Mouse (Mus musculus): ENCODE measurements at regions not wholly inside any gene's neighbourhood (a gene's known extent, or its start where the extent isn't known, plus 50 kb on each side); places are given as distances from the start of the nearest gene placed in this dataset.

GRCm38 (mm10) chr17:45868539-45868938 is 134.9 kb upstream of the 1600014C23Rik start:
- DNase-seq (ENCODE audit: inconsistent age in 2 of 2, low spot score in 1 of 2), result no peak

- no peak for DNase-seq (ENCODE audit: inconsistent age in 2 of 2, low spot score in 1 of 2)
Measured at GRCm38 (mm10) chr17:45867727-45868126, 134.1 kb upstream of the 1600014C23Rik start.

GRCm38 (mm10) chr17:45866876-45867652 is 133.4 kb upstream of the 1600014C23Rik start:
- DNase-seq (ENCODE audit: inconsistent age in 2 of 2, low spot score in 1 of 2), result peak; percentile 54 to 69

- DNase-seq (ENCODE audit: inconsistent age in 2 of 2, low spot score in 1 of 2), result no peak
Measured at GRCm38 (mm10) chr17:45866346-45866745, 132.7 kb upstream of the 1600014C23Rik start.

GRCm38 (mm10) chr17:45865944-45866343 is 132.3 kb upstream of the 1600014C23Rik start:
- DNase-seq (ENCODE audit: inconsistent age in 2 of 2, low spot score in 1 of 2), result no peak

GRCm38 (mm10) chr17:45863471-45864205 is 130.0 kb upstream of the 1600014C23Rik start:
- peak in 1 of 2 experiments; percentile 32 for DNase-seq (ENCODE audit: inconsistent age in 2 of 2, low spot score in 1 of 2)

GRCm38 (mm10) chr17:45863031-45863430 is 129.4 kb upstream of the 1600014C23Rik start:
- no peak for DNase-seq (ENCODE audit: inconsistent age in 2 of 2, low spot score in 1 of 2)

- DNase-seq (ENCODE audit: inconsistent age in 2 of 2, low spot score in 1 of 2), result peak in 1 of 2 experiments; percentile 25
Measured at GRCm38 (mm10) chr17:45859441-45859840, 125.8 kb upstream of the 1600014C23Rik start.

- no peak for DNase-seq (ENCODE audit: inconsistent age in 2 of 2, low spot score in 1 of 2)
Measured at GRCm38 (mm10) chr17:45853931-45854653, 120.4 kb upstream of the 1600014C23Rik start.

GRCm38 (mm10) chr17:45852402-45852801 is 118.8 kb upstream of the 1600014C23Rik start:
- peak; percentile 87 to 90 for DNase-seq (ENCODE audit: inconsistent age in 2 of 2, low spot score in 1 of 2)

- DNase-seq (ENCODE audit: inconsistent age in 2 of 2, low spot score in 1 of 2), result peak; percentile 83 to 85
Measured at GRCm38 (mm10) chr17:45851723-45852396, 118.2 kb upstream of the 1600014C23Rik start.

GRCm38 (mm10) chr17:45850976-45851375 is 117.3 kb upstream of the 1600014C23Rik start:
- DNase-seq (ENCODE audit: inconsistent age in 2 of 2, low spot score in 1 of 2), result peak; percentile 35 to 65

GRCm38 (mm10) chr17:45850174-45850573 is 116.5 kb upstream of the 1600014C23Rik start:
- peak; percentile 89 to 90 for DNase-seq (ENCODE audit: inconsistent age in 2 of 2, low spot score in 1 of 2)

- peak; percentile 90 to 94 for DNase-seq (ENCODE audit: inconsistent age in 2 of 2, low spot score in 1 of 2)
Measured at GRCm38 (mm10) chr17:45848605-45849004, 115.0 kb upstream of the 1600014C23Rik start.

- peak; percentile 87 to 88 for DNase-seq (ENCODE audit: inconsistent age in 2 of 2, low spot score in 1 of 2)
Measured at GRCm38 (mm10) chr17:45847701-45848378, 114.2 kb upstream of the 1600014C23Rik start.

- DNase-seq (ENCODE audit: inconsistent age in 2 of 2, low spot score in 1 of 2), result no peak
Measured at GRCm38 (mm10) chr17:45845832-45846231, 112.2 kb upstream of the 1600014C23Rik start.

GRCm38 (mm10) chr17:45836731-45837130 is 103.1 kb upstream of the 1600014C23Rik start:
- DNase-seq (ENCODE audit: inconsistent age in 2 of 2, low spot score in 1 of 2), result no peak

- DNase-seq (ENCODE audit: inconsistent age in 2 of 2, low spot score in 1 of 2), result no peak
Measured at GRCm38 (mm10) chr17:45836253-45836652, 102.6 kb upstream of the 1600014C23Rik start.

GRCm38 (mm10) chr17:45834518-45835071 is 101.0 kb upstream of the 1600014C23Rik start:
- peak in 1 of 2 experiments; percentile 36 for DNase-seq (ENCODE audit: inconsistent age in 2 of 2, low spot score in 1 of 2)

- no peak for DNase-seq (ENCODE audit: inconsistent age in 2 of 2, low spot score in 1 of 2)
Measured at GRCm38 (mm10) chr17:45830324-45830723, 96.7 kb upstream of the 1600014C23Rik start.

Data from adrenal gland, adult (tissue).